Mouse (Mus musculus) small intestine, adult 2 months (tissue): Measurements from ENCODE around the gene Znrf2. TPM values are rescaled to one million over a fixed set of nuclear protein-coding genes. Genes with fewer than 3 reads are reported as not detected.

Source experiments
- H3K27ac ChIP-seq: fragments of 200-500 bp; 2 replicates; pipeline ENCODE4 v1.5.1; 2012; ENCODE audit warnings: low read depth, low read length, control low read depth, inconsistent platforms; ENCODE audit not compliant: insufficient read depth
- H3K27me3 ChIP-seq: fragments of 200-500 bp; 2 replicates; pipeline ENCODE4 v1.6.1; 2012; ENCODE audit warnings: mild to moderate bottlenecking, moderate library complexity, low read length, inconsistent platforms; ENCODE audit not compliant: control insufficient read depth, insufficient read depth
- H3K36me3 ChIP-seq: fragments of 200-500 bp; 2 replicates; pipeline ENCODE4 v1.6.1; 2012; ENCODE audit warnings: mild to moderate bottlenecking, low read length, control low read depth, inconsistent platforms; ENCODE audit not compliant: control insufficient read depth, insufficient read depth
- H3K4me1 ChIP-seq: fragments of 200-500 bp; 2 replicates; pipeline ENCODE4 v1.6.1; 2012; ENCODE audit warnings: low read length, inconsistent platforms, mixed read lengths; ENCODE audit not compliant: control insufficient read depth, insufficient read depth, insufficient read length
- H3K4me3 ChIP-seq: fragments of 200-500 bp; 2 replicates; pipeline ENCODE4 v1.5.1; 2012; ENCODE audit warnings: low read depth, mild to moderate bottlenecking, control low read depth, inconsistent platforms, low read length, moderate library complexity
- CTCF ChIP-seq: fragments of 200-500 bp; IDR thresholded peaks from 2 replicates; pipeline ENCODE4 v1.5.1; 2012; ENCODE audit warnings: low read depth, mild to moderate bottlenecking, control low read depth, inconsistent platforms, low read length, moderate library complexity, mixed read lengths; ENCODE audit not compliant: insufficient replicate concordance, insufficient read length; ENCODE audit errors: extremely low read depth
- POLR2A ChIP-seq: fragments of 200-500 bp; IDR thresholded peaks from 2 replicates; pipeline ENCODE4 v1.6.1; 2012; ENCODE audit warnings: low read depth, mild to moderate bottlenecking, control low read depth, inconsistent platforms, low read length, moderate library complexity
- WGBS: fragments of 180-500 bp; shearing (Covaris S2); methylation state at CpG from one replicate; pipeline ENCODE4 v1.1.7; 2018; 5-methylcytosine and 5-hydroxymethylcytosine counted together
- polyA plus RNA-seq: library from polyadenylated mRNA; depleted of rRNA; stranded (reverse); fragments of >200 nt; gene quantifications from 2 replicates; pipeline ENCODE4 v1.2.3, GENCODE M21; 2012

The Znrf2 gene
- polyA plus RNA-seq, 1 experiment = 7.0 TPM

GRCm38 (mm10) chr6:54779968-54780367, 36.7 kb upstream of the Znrf2 start:
- 47% methylated on average over 5 of the region's 5 CpGs for WGBS
- no peaks in the 10 kb centered on the region for H3K27me3 ChIP-seq
- H3K36me3 ChIP-seq = no peaks in the 10 kb centered on the region
- no peak overlapping the region for H3K27ac ChIP-seq
- no peak overlapping the region for H3K4me3 ChIP-seq
- no peak for TF ChIP-seq CTCF
- TF ChIP-seq POLR2A = no peak
- peaks cover 14% of the 10 kb centered on the region for H3K4me1 ChIP-seq

GRCm38 (mm10) chr6:54780569-54781304, 36.0 kb upstream of the Znrf2 start:
- H3K27ac ChIP-seq = no peak overlapping the region
- TF ChIP-seq CTCF (no peak), POLR2A (no peak)
- no peak overlapping the region for H3K4me3 ChIP-seq
- WGBS = 54% methylated on average over 5 of the region's 5 CpGs
- peaks cover 14% of the 10 kb centered on the region for H3K4me1 ChIP-seq
- no peaks in the 10 kb centered on the region for H3K27me3 ChIP-seq
- H3K36me3 ChIP-seq = no peaks in the 10 kb centered on the region

- H3K27ac ChIP-seq = no peak overlapping the region
- 29% methylated on average over 6 of the region's 6 CpGs for WGBS
- H3K4me1 ChIP-seq = peaks cover 14% of the 10 kb centered on the region
- H3K27me3 ChIP-seq = no peaks in the 10 kb centered on the region
- no peak overlapping the region for H3K4me3 ChIP-seq
- TF ChIP-seq CTCF = no peak
- no peak for TF ChIP-seq POLR2A
- no peaks in the 10 kb centered on the region for H3K36me3 ChIP-seq
Measured at GRCm38 (mm10) chr6:54781881-54782280, 34.8 kb upstream of the Znrf2 start.

- no peaks in the 10 kb centered on the region for H3K36me3 ChIP-seq
- H3K4me1 ChIP-seq = peaks cover 14% of the 10 kb centered on the region
- WGBS = 89% methylated on average over 5 of the region's 5 CpGs
- H3K27ac ChIP-seq = no peak overlapping the region
- TF ChIP-seq POLR2A = no peak
- TF ChIP-seq CTCF = no peak
- H3K27me3 ChIP-seq = no peaks in the 10 kb centered on the region
- H3K4me3 ChIP-seq = no peak overlapping the region
Measured at GRCm38 (mm10) chr6:54785098-54785730, 31.5 kb upstream of the Znrf2 start.

GRCm38 (mm10) chr6:54786766-54787165, 29.9 kb upstream of the Znrf2 start:
- Histone ChIP-seq H3K36me3 (no peaks in the 10 kb centered on the region), H3K27ac (no peak overlapping the region), H3K4me1 (peaks cover 8% of the 10 kb centered on the region; the same call in 1 of the 2 replicates), H3K4me3 (no peak overlapping the region), H3K27me3 (no peaks in the 10 kb centered on the region)
- TF ChIP-seq CTCF = no peak
- TF ChIP-seq POLR2A = no peak
- WGBS = 92% methylated on average over 5 of the region's 5 CpGs

- TF ChIP-seq POLR2A (no peak), CTCF (no peak)
- Histone ChIP-seq H3K27ac (no peak overlapping the region), H3K4me3 (no peak overlapping the region)
Measured at GRCm38 (mm10) chr6:54788493-54788892, 28.2 kb upstream of the Znrf2 start.

GRCm38 (mm10) chr6:54789139-54789538, 27.6 kb upstream of the Znrf2 start:
- Histone ChIP-seq H3K27me3 (no peaks in the 10 kb centered on the region), H3K4me1 (peaks cover 3% of the 10 kb centered on the region; the same call in 1 of the 2 replicates), H3K4me3 (no peak overlapping the region), H3K27ac (no peak overlapping the region), H3K36me3 (no peaks in the 10 kb centered on the region)
- TF ChIP-seq POLR2A = no peak
- TF ChIP-seq CTCF = no peak
- WGBS = 24% methylated on average over 4 of the region's 4 CpGs

More at GRCm38 (mm10) chr6:54788493-54788892, 28.2 kb upstream of the Znrf2 start:
- Histone ChIP-seq H3K36me3 (no peaks in the 10 kb centered on the region), H3K4me1 (peaks cover 3% of the 10 kb centered on the region; the same call in 1 of the 2 replicates), H3K27me3 (no peaks in the 10 kb centered on the region)
- WGBS = 19% methylated on average over 6 of the region's 6 CpGs
